Mouse (Mus musculus) common myeloid progenitor, adult 5-6 weeks (primary cell): ENCODE data around the gene Taar7f. TPM values are rescaled to one million over a fixed set of nuclear protein-coding genes. Genes with fewer than 3 reads are reported as not detected.
"Not testable (repeated sequence)": the region's sequence is repeated elsewhere in the genome, so short reads cannot be mapped to it uniquely, and the experiment has no call there.

Experiments
- ATAC-seq: replicated peaks from 2 replicates; pipeline ENCODE4 v1.8.0; 2016; ENCODE audit warnings: low read depth, mild to moderate bottlenecking, moderate TSS enrichment, inconsistent platforms; ENCODE audit not compliant: poor library complexity, severe bottlenecking
- total RNA-seq: library from RNA; stranded (forward); fragments of 200-1000, 187-1606 nt; gene quantifications from 2 replicates; pipeline ENCODE4 v1.2.3, GENCODE M21; 2017

Taar7f gene
- not detected in 2 replicates for total RNA-seq

- ATAC-seq, result no peak
Observed at GRCm38 (mm10) chr10:24049210-24049609, at the start of gene Taar7f. Gene Taar7f (plus strand): TSS chr10:24049510.

DNA sequence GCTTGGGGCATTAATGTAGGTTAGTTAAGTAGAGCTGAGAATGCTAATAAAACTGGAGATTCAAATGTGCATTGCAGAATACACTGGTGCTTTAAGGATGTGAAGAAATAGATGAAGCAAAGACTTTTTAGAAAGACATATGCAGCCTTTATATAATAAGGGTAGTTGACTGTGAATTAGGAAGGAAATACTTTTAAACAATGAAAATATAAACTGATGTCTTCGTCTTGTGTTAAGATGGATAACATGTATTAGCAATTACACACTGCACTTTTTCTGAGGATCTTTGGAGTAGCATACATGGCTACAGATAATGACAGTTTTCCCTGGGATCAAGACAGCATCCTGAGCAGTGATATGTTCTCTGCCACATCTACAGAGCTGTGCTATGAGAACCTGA, 49.7 kb upstream of the Taar7f start, which contains the start of gene Taar7b:
Gene Taar7b (plus strand): TSS at position 301 of the 400 bp plus-strand sequence.
- no peak for ATAC-seq

- ATAC-seq, result no peak
Observed at GRCm38 (mm10) chr10:24006442-24006841, 42.9 kb upstream of the Taar7f start.

- peak; percentile 71; the same call in 1 of the 2 replicates for ATAC-seq
Observed at GRCm38 (mm10) chr10:24007034-24007433, 42.3 kb upstream of the Taar7f start.

DNA sequence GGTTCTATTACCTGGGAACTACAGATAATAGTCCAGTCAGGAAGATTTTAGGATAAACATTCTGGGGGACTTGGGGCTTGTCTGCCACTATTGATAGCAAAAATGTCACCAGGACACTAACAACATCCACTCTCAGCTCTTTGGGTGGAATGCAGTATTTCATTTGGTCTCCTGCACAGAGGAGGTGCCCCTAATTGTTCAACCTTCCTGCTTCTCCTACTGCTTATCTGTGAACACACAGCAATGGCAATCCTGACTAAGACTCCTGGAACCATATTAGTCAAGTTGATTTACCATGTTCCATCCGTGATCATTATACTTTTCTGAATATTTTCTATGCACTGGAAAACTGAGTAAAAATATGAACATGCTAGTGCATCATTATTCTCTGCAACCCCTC, 41.2 kb upstream of the Taar7f start:
- no peak for ATAC-seq

GRCm38 (mm10) chr10:24026922-24027321, 22.4 kb upstream of the Taar7f start, which contains the start of gene Taar7d:
Gene Taar7d (plus strand): TSS chr10:24027222.
- ATAC-seq, result no peak

- ATAC-seq, result no peak
Observed at GRCm38 (mm10) chr10:24031347-24031746, 18.0 kb upstream of the Taar7f start.

GRCm38 (mm10) chr10:24037314-24037713, 12.0 kb upstream of the Taar7f start, which contains the start of gene Taar7e:
Gene Taar7e (plus strand): TSS chr10:24037614.
- no peak for ATAC-seq

DNA sequence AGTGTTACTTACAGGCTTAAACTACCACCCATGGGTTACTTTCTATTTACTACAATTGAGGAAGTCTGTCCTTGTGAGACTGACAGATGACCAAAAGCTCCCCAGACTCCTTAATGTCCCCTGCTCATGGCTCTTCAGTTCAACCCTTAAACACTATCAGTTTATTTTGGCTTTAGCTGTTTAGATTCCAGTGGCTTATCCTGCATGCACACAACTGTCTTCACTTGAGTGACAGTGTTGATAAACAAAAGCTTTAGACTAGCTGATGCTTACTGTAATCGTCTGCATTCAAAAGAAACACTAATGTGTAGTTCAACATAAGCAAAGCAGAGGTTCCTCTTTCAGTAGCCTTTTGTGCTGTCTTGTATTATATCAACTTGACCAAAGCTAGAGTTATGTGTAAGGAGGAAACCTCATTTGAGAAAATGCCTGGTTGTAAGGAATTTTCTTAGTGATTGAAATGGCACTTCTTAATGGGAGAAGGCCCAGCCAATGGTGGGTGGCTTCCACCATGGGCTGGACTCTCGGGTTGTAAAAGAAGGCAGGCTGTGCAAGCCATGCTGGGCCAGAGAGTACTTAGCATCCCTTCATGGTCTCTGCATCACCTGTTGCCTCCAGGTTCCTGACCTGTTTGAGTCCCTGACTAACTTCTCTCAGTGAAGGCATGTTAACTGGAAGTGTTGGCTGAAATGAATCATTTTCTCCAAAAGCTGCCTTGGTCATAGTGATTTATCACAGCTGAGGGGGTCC, 9.0 kb upstream of the Taar7f start:
- peak; percentile 32 for ATAC-seq

DNA sequence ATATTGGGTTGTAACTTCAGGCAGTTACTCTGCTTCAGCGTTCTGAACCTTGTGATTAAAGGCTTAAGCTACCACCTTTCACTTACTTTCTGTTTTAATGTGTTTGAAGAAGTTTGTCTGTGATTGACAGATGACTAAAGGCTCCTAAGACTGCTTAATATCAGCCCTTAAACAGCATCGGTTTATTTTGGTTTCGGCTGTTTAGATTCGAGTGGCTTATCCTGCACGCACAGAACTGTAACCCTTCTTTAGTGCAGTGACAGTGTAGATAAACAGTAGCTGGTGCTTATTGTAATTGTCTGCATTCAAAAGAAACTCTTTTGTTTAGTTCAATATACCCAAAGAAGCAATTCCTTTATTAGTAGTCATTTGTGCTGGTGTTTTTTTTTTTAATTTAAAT, 2.7 kb downstream of the Taar7f start:
- ATAC-seq, result peak; percentile 42; the same call in 1 of the 2 replicates

- ATAC-seq, result peak; percentile 52; the same call in 1 of the 2 replicates
Observed at GRCm38 (mm10) chr10:24058986-24059385, 9.7 kb downstream of the Taar7f start.

DNA sequence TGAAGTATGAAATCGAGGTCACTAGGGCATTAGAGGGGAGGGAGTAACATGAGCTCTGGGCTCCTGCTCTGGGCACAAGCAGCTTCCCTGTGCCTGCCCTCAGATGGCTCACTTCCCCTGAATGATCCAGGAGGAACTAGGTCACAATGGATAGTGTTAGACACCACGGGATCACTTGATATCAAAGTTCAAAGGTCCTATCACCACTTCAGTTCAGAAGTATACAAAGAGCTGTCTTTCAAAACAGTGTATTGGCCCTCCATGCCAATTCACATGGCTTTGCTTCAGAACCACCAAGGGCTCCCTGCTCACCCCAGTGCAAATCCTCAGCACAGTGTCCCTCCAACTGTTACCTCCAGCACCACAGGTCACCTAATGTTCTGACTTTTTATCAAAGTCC, 25.4 kb downstream of the Taar7f start:
- ATAC-seq, result not testable (repeated sequence)

DNA sequence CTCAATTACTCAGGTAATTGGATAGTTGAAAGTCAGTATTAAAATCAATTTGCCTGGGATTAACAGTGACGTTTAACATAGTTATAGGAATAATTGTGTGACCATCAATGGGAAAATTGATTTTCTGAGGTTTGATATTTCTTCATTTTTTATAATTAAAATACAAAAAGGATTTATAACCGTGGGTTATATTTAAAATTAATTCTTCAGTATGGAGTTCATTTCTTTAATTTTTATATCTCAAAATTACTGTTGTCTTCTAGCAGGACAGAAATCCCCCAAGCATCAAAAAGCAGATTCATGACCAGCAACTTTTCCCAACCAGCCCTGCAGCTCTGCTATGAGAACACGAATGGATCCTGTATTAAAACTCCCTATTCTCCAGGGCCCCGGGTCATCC, 26.9 kb downstream of the Taar7f start, which contains the start of gene Taar8a:
Gene Taar8a (plus strand): TSS at position 301 of the 400 bp plus-strand sequence.
- ATAC-seq, result not testable (repeated sequence)

- ATAC-seq, result peak; percentile 82
Observed at GRCm38 (mm10) chr10:24080166-24080565, 30.9 kb downstream of the Taar7f start.

DNA sequence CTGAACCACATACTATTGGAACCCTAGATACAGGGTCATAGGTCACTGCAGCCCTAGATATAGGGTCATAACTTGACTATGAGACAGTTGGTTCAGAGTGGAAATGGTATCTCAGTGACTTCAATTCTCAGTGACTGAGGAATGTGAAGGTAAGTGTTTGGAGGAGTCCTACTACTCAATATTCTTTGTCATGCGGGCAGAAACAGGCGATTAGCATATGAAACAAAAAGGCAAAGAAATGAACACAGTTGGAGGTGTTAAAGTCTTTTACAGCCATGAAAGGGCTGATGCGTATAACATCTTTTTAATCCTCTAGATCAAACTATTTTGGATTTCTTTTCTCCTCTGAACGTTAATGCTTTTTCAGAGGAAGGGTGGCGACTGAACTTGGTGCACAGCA, 36.6 kb downstream of the Taar7f start:
- no peak for ATAC-seq

DNA sequence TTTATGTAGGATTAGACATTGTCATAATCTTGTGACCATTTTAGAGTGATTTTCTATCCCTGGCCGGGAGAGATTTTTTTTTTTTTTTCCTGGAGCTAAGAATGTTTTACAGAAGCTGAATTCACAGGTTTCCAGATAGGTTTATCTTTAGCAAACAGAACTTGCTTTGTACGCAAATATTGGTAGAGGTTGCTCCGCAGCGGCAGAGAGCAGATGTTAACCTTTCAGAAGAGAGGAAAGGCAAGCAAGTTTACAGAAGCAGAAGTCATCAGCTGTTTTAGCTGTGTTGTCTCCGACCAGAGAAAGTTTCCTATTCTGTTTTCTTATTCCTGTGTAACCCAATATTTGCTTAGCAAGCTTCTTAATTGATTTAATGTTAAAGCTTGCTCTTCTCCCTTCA, 37.2 kb downstream of the Taar7f start:
- no peak for ATAC-seq

GRCm38 (mm10) chr10:24087168-24087567, 37.9 kb downstream of the Taar7f start:
- ATAC-seq, result no peak

GRCm38 (mm10) chr10:24092194-24092593, 42.9 kb downstream of the Taar7f start, which contains the start of gene Taar8b:
Gene Taar8b (minus strand): TSS chr10:24092294.
- no peak for ATAC-seq

DNA sequence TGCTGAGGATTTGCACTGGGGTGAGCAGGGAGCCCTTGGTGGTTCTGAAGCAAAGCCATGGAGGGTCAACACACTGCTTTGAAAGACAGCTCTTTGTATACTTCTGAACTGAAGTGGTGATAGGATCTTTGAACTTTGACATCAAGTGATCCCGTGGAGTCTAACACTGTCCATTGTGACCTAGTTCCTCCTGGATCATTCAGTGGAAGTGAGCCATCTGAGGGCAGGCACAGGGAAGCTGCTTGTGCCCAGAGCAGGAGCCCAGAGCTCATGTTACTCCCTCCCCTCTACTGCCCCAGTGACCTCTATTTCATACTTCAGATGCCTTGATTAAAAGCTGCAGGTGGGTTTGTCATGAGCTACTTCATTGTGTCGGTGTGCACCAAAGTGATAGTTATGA, 47.7 kb downstream of the Taar7f start:
- ATAC-seq, result not testable (repeated sequence)
